Mouse (Mus musculus) liver, adult (tissue): ENCODE measurements around the gene Ccl9.

Experiments used
- GATA4 ChIP-seq: IDR thresholded peaks from 2 replicates; pipeline ENCODE4 v1.6.1; 2014; ENCODE audit warnings: mild to moderate bottlenecking, low read length; ENCODE audit not compliant: insufficient replicate concordance

Ccl9 gene

GRCm38 (mm10) chr11:83578186-83578760, at the start of gene Ccl9:
Gene Ccl9 (minus strand): TSS chr11:83578636.
- no peak for TF ChIP-seq GATA4

GRCm38 (mm10) chr11:83623586-83623985, 45.1 kb upstream of the Ccl9 start:
- no peak for TF ChIP-seq GATA4

GRCm38 (mm10) chr11:83619037-83619436, 40.6 kb upstream of the Ccl9 start:
- no peak for TF ChIP-seq GATA4

- TF ChIP-seq GATA4: no peak
These were observed 39.8 kb upstream of the Ccl9 start for GRCm38 (mm10) chr11:83618238-83618637.

- no peak for TF ChIP-seq GATA4
These were observed 38.1 kb upstream of the Ccl9 start for GRCm38 (mm10) chr11:83616586-83616985.

- no peak for TF ChIP-seq GATA4
These were observed 32.5 kb upstream of the Ccl9 start for GRCm38 (mm10) chr11:83610900-83611299.

GRCm38 (mm10) chr11:83606396-83606795, 28.0 kb upstream of the Ccl9 start:
- no peak for TF ChIP-seq GATA4

GRCm38 (mm10) chr11:83605535-83605934, 27.1 kb upstream of the Ccl9 start:
- TF ChIP-seq GATA4: no peak

GRCm38 (mm10) chr11:83604698-83605097, 26.3 kb upstream of the Ccl9 start:
- TF ChIP-seq GATA4: no peak

- TF ChIP-seq GATA4: no peak
These were observed 25.0 kb upstream of the Ccl9 start for GRCm38 (mm10) chr11:83603399-83603798.

GRCm38 (mm10) chr11:83600576-83600975, 22.1 kb upstream of the Ccl9 start:
- TF ChIP-seq GATA4: no peak

GRCm38 (mm10) chr11:83598991-83599390, 20.6 kb upstream of the Ccl9 start:
- TF ChIP-seq GATA4: no peak

GRCm38 (mm10) chr11:83598207-83598837, 19.9 kb upstream of the Ccl9 start:
- TF ChIP-seq GATA4: no peak

- TF ChIP-seq GATA4: no peak
These were observed 19.4 kb upstream of the Ccl9 start for GRCm38 (mm10) chr11:83597796-83598195.

- no peak for TF ChIP-seq GATA4
These were observed 17.4 kb upstream of the Ccl9 start for GRCm38 (mm10) chr11:83595669-83596455.

GRCm38 (mm10) chr11:83593453-83593852, 15.0 kb upstream of the Ccl9 start:
- no peak for TF ChIP-seq GATA4
